Mouse (Mus musculus) lung, postnatal 10 days (tissue): ENCODE measurements around the gene Cadps2.

Experiments
- DNase-seq: peaks from one replicate; pipeline ENCODE4 v3.0.0; 2021

Gene Cadps2

GRCm38 (mm10) chr6:23522556-23522955 is 316.7 kb downstream of the Cadps2 start:
- no peak for DNase-seq

- DNase-seq = no peak
These were observed 340.6 kb downstream of the Cadps2 start for GRCm38 (mm10) chr6:23498611-23499010.

GRCm38 (mm10) chr6:23491804-23492203 is 347.4 kb downstream of the Cadps2 start:
- peak; percentile 28 for DNase-seq

GRCm38 (mm10) chr6:23490431-23490830 is 348.8 kb downstream of the Cadps2 start:
- no peak for DNase-seq

GRCm38 (mm10) chr6:23489046-23489445 is 350.2 kb downstream of the Cadps2 start:
- no peak for DNase-seq

- peak; percentile 9 for DNase-seq
These were observed 366.5 kb downstream of the Cadps2 start for GRCm38 (mm10) chr6:23472686-23473085.

- DNase-seq = no peak
These were observed 367.4 kb downstream of the Cadps2 start for GRCm38 (mm10) chr6:23471830-23472229.

GRCm38 (mm10) chr6:23467885-23468284 is 371.3 kb downstream of the Cadps2 start:
- DNase-seq = no peak

- DNase-seq = peak; percentile 40
These were observed 376.5 kb downstream of the Cadps2 start for GRCm38 (mm10) chr6:23462600-23463280.

- DNase-seq = peak; percentile 69
These were observed 381.5 kb downstream of the Cadps2 start for GRCm38 (mm10) chr6:23457748-23458147.

- peak; percentile 6 for DNase-seq
These were observed 385.3 kb downstream of the Cadps2 start for GRCm38 (mm10) chr6:23453907-23454306.

GRCm38 (mm10) chr6:23439897-23440296 is 399.3 kb downstream of the Cadps2 start:
- DNase-seq = no peak

- DNase-seq = no peak
These were observed 428.8 kb downstream of the Cadps2 start for GRCm38 (mm10) chr6:23410256-23411049.

GRCm38 (mm10) chr6:23394131-23394530 is 445.1 kb downstream of the Cadps2 start:
- DNase-seq = peak; percentile 5

- DNase-seq = no peak
These were observed 446.5 kb downstream of the Cadps2 start for GRCm38 (mm10) chr6:23392711-23393110.

GRCm38 (mm10) chr6:23386711-23387110 is 452.5 kb downstream of the Cadps2 start:
- no peak for DNase-seq

GRCm38 (mm10) chr6:23383004-23383347 is 456.2 kb downstream of the Cadps2 start:
- no peak for DNase-seq

- DNase-seq = no peak
These were observed 456.8 kb downstream of the Cadps2 start for GRCm38 (mm10) chr6:23382283-23383003.

GRCm38 (mm10) chr6:23376327-23376726 is 462.9 kb downstream of the Cadps2 start:
- no peak for DNase-seq

- no peak for DNase-seq
These were observed 477.3 kb downstream of the Cadps2 start for GRCm38 (mm10) chr6:23361842-23362451.

- DNase-seq = no peak
These were observed 478.6 kb downstream of the Cadps2 start for GRCm38 (mm10) chr6:23360596-23360995.

- no peak for DNase-seq
These were observed 483.1 kb downstream of the Cadps2 start for GRCm38 (mm10) chr6:23356141-23356540.

- DNase-seq = no peak
These were observed 485.7 kb downstream of the Cadps2 start for GRCm38 (mm10) chr6:23353480-23353879.
